Mouse (Mus musculus): Measurements from ENCODE around the gene Vac14. TPM values are rescaled to one million over a fixed set of nuclear protein-coding genes. Genes with fewer than 3 reads are reported as not detected.

Vac14 gene
- 21.8 and 23.6 TPM in 2 replicates for polyA plus RNA-seq (2015; fragmentation: Nextera tagmentation; extraction: Ambion mirVana)

DNA sequence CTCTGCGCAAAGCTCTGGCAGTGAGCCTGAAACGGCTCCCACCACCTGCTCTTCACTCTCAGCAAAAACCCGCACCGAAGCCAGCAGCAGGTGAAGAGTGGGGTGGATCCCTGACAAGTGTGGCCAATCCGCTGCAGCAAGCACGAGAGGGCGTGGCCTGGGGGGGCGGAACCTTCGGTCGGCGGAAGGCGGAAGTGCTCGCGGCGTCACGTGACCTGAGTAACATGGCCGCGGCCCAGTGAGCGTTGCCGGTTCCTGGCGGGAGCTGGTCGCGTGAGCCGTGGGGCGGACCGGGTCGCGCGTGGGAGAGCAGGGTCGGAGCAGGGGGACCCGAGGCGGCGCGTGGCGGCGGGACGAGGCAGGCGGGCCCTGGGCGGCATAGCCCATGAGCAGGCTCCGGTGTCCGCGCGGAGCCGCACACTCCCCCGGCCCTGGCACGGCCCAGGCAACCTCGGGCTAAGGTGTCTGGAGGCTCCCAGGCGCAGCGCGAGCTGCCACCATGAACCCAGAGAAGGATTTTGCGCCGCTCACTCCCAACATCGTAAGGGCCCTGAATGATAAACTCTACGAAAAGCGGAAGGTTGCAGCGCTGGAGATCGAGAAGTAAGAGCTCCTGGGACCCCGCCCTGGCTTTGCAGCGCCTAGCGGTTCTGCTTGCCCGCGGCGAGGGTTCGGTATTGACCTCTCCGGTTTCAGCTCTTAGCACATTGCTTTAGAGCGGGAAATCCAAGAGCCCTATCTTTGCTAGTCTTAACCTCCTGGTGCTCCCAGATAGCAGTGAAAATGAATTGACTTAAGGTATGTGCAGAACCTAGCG lies at the start of gene Vac14:
Vac14 (plus strand) TSS at position 195 of the 817 bp plus-strand sequence.
- Histone ChIP-seq H3K4me2 (replicated peaks) (peak within 1 kb of the TSS; percentile 97), H3K36me3 (no peaks in the 10 kb centered on the region), H3K4me3 (replicated peaks) (peak within 1 kb of the TSS; percentile 98), H3K27me3 (peaks cover 11% of the 10 kb centered on the region), H3K9ac (replicated peaks) (peak within 1 kb of the TSS; percentile 85), H3K27ac (peak within 1 kb of the TSS; percentile 73), H3K9me3 (no peaks in the 10 kb centered on the region), H3K4me1 (replicated peaks) (peaks cover 31% of the 10 kb centered on the region)
- under 1% methylated on average over 67 of the region's 67 CpGs for WGBS
- ATAC-seq: peak; percentile 98

DNA sequence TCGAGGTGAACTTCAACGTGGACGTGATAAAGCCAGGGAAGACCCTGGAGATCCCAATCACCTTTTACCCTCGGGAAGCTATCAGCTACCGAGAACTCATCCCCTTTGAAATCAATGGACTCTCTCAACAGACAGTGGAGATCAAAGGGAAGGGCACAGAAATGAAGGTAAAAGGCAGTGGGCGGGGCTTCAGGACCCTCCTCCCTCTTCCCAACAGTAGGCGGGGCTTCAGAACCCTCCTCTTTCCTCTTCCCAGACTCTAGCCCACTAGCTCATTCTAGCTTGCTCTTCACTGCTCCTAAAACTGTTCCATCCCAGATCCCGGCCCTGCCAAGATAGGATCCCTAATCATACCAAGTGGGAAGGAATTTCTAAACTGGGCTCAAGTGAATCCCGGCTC lies 25.7 kb upstream of the Vac14 start:
- Histone ChIP-seq H3K9me3 (no peaks in the 10 kb centered on the region), H3K36me3 (no peaks in the 10 kb centered on the region), H3K27ac (no peak overlapping the region), H3K4me3 (replicated peaks) (no peak overlapping the region), H3K4me1 (replicated peaks) (no peaks in the 10 kb centered on the region), H3K4me2 (replicated peaks) (no peak overlapping the region), H3K27me3 (no peaks in the 10 kb centered on the region), H3K9ac (replicated peaks) (no peak overlapping the region)
- no peak for ATAC-seq
- 83% methylated on average over 9 of the region's 9 CpGs for WGBS

DNA sequence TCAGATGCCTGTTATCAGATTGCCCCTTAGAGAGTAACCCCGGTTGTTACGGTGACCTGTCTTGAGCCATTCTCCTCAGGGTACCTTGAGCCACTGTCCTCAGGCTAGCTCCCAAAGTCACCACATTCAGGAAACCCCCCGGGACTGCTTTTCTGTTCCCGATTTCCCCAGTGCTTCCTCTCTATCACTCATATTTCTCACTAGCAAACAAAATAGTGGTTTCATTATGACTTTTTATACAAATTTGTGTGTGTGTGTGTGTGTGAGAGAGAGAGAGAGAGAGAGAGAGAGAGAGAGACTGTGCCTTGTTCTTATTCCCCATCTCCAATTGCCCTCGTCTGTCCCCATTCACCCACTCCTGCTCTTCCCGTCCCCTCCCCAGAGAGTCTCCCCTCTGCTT lies 24.2 kb upstream of the Vac14 start:
- no peaks in the 10 kb centered on the region for H3K9me3 ChIP-seq
- 81% methylated on average over 6 of the region's 6 CpGs for WGBS
- no peaks in the 10 kb centered on the region for H3K4me1 ChIP-seq (replicated peaks)
- no peak overlapping the region for H3K27ac ChIP-seq
- ATAC-seq: no peak
- no peak overlapping the region for H3K4me2 ChIP-seq (replicated peaks)
- H3K9ac ChIP-seq (replicated peaks): no peak overlapping the region
- H3K36me3 ChIP-seq: no peaks in the 10 kb centered on the region
- H3K27me3 ChIP-seq: no peaks in the 10 kb centered on the region
- no peak overlapping the region for H3K4me3 ChIP-seq (replicated peaks)

DNA sequence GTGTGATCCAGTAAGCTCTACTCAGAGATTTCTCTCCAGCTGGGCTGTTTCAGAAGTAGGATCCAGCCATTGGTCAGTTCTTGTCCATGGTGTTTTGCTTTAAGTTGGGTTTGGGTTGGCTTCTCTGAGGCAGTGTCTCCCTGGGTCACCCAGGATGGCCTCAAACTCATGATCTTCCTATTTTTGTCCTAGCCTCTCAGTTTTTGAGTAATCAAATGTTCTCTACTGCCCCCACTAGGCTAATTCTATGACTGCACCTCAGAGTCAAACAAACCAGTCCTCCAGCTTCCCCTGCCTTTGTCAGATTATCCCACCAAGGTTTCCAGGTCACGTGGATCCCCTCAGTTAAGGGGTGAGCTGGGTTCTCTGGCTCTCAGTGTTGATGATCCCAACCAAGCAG lies 13.8 kb upstream of the Vac14 start:
- WGBS: 0% methylated on average over 1 of the region's 1 CpGs
- Histone ChIP-seq H3K27ac (no peak overlapping the region), H3K4me1 (replicated peaks) (0 out of 2 replicates have a peak, but pooled peaks cover 3% of the 10 kb centered on the region), H3K4me2 (replicated peaks) (no peak overlapping the region), H3K4me3 (replicated peaks) (no peak overlapping the region), H3K27me3 (no peaks in the 10 kb centered on the region), H3K36me3 (no peaks in the 10 kb centered on the region), H3K9me3 (no peaks in the 10 kb centered on the region), H3K9ac (replicated peaks) (no peak overlapping the region)
- ATAC-seq: no peak

DNA sequence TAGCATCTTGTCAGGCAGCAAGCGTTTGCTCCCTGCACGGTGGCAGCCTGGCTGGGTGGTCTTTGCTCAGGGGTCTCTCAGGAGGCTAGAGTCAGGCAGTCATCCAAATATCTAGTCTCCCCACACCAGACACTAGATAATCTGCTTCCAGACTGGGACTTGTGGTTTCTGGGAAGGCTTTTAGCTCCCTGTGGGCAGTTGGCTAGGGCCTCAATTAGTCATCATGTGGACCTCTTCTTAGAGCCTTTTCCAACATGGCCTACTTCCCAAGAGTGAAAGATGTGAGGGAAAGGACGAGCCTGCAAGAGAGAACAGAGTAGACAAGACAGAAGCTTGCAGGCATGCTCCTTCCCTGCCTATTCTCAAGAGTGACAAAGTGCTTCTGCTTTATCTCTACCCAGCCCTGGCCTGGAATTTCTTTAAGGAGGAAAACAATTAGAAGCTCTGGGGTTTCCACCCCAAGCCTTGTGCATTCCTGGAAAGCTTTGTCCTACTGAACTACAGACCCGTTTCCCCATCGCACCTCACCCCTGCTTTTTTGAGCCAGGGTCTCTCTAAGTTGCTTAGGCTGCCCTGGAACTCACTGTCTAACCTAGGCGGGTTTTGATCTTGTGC lies 12.9 kb upstream of the Vac14 start:
- no peak for ATAC-seq
- no peak overlapping the region for H3K4me2 ChIP-seq (replicated peaks)
- no peaks in the 10 kb centered on the region for H3K36me3 ChIP-seq
- no peak overlapping the region for H3K27ac ChIP-seq
- WGBS: 51% methylated on average over 6 of the region's 6 CpGs
- no peak overlapping the region for H3K4me3 ChIP-seq (replicated peaks)
- no peak overlapping the region for H3K9ac ChIP-seq (replicated peaks)
- H3K27me3 ChIP-seq: no peaks in the 10 kb centered on the region
- no peaks in the 10 kb centered on the region for H3K9me3 ChIP-seq
- H3K4me1 ChIP-seq (replicated peaks): 0 out of 2 replicates have a peak, but pooled peaks cover 3% of the 10 kb centered on the region

DNA sequence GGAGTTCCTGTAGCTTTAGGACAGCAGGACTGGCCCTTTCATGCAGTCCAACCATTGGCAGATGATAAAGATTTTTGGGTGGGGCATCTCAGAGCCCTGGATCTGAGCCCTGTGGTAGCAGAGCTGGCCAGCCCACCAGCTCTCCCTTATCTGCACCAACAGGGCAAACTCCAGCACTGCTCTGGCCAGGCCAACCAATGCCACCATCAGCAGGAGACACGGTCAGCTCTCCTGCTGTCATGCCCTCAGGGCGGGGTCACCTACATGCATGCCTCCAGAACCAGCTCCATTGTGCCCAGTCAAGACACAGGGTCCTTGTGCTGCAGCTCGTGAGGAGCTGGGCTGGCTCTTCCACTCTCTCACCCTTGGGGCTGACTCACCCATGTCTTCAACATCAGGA lies 2.7 kb upstream of the Vac14 start:
- Histone ChIP-seq H3K4me3 (replicated peaks) (no peak overlapping the region), H3K36me3 (no peaks in the 10 kb centered on the region), H3K27me3 (peaks cover 15% of the 10 kb centered on the region), H3K4me1 (replicated peaks) (peaks cover 24% of the 10 kb centered on the region), H3K27ac (no peak overlapping the region), H3K9ac (replicated peaks) (no peak overlapping the region), H3K4me2 (replicated peaks) (no peak overlapping the region), H3K9me3 (no peaks in the 10 kb centered on the region)
- ATAC-seq: no peak
- 80% methylated on average over 3 of the region's 3 CpGs for WGBS

DNA sequence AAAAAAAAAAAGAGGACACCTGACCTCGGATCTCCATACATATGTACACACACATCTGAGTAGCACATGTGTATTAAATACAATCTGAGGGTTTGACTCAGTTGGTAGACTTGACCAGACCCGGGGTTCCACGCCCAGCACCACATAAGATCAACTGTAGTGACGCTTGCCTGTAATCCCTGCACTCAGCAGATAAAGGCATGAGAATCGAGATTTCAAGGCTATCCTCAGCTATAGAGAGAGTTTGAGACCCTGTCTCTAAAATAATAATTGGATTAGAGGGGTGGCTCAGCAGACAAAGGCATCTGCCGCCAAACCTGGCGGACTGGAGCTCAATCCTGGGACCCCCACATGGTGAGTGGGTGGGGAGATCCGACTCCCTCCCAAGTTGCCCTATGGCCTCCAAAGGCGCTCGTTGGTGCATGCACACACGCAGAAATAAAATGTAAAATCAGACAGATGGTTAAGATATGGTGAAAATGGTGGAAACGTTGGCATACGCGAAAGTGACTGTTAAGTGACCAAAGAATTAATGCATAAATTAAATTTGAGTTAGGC lies 505 bp upstream of the Vac14 start:
- peak; percentile 48 for ATAC-seq
- Histone ChIP-seq H3K27ac (peak overlapping the region; percentile 73), H3K4me1 (replicated peaks) (peaks cover 31% of the 10 kb centered on the region), H3K36me3 (no peaks in the 10 kb centered on the region), H3K9me3 (no peaks in the 10 kb centered on the region), H3K4me3 (replicated peaks) (peak overlapping the region; percentile 98), H3K9ac (replicated peaks) (peak overlapping the region; percentile 58), H3K4me2 (replicated peaks) (peak overlapping the region; percentile 97), H3K27me3 (peaks cover 11% of the 10 kb centered on the region)
- 19% methylated on average over 14 of the region's 14 CpGs for WGBS

DNA sequence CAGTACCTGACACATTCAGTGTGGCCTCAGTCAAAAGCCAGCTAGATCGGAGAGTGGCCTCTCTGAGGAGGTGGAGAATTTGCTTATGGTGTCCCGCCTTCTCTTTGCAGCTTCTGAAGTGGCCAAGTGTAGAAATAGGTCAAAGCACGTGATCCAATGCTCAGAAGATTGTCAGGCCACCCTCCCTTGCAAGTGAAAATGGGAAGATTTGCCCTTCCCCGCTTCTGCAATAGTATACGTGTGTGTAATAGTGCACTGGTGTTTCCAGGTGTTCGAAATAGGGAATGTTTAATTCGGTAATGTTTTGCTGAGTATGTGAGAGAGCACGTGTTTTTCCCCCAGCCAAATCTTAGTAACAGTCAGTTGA lies 806 bp downstream of the Vac14 start:
- Histone ChIP-seq H3K36me3 (no peaks in the 10 kb centered on the region), H3K9me3 (no peaks in the 10 kb centered on the region), H3K4me1 (replicated peaks) (peaks cover 31% of the 10 kb centered on the region), H3K4me3 (replicated peaks) (peak overlapping the region; percentile 98), H3K9ac (replicated peaks) (peak overlapping the region; percentile 85), H3K4me2 (replicated peaks) (peak overlapping the region; percentile 97), H3K27ac (no peak overlapping the region), H3K27me3 (peaks cover 11% of the 10 kb centered on the region)
- 32% methylated on average over 8 of the region's 8 CpGs for WGBS
- ATAC-seq: 0 out of 2 replicates have a peak, but pooled peaks have one; percentile 3

DNA sequence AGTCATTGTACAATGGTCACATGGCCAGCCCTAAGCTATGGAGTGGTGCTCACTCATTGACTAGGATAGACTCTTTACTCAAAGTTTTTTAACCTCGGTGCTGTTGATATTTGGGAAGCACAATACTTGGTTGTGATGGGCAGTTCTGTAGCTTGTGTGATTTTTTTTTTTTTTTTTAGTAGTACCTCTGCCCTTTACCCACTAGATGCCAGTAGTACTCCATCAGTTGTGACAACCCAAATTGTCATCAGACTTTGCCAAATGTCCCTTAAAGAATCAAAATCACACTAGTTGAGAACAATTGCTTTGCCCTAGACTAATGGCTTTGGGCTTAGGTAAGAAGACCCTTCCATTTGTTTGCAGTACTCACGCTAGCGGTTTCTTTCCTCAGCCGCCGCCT lies 1.5 kb downstream of the Vac14 start:
- peaks cover 31% of the 10 kb centered on the region for H3K4me1 ChIP-seq (replicated peaks)
- H3K9me3 ChIP-seq: no peaks in the 10 kb centered on the region
- 95% methylated on average over 5 of the region's 5 CpGs for WGBS
- H3K36me3 ChIP-seq: no peaks in the 10 kb centered on the region
- peaks cover 11% of the 10 kb centered on the region for H3K27me3 ChIP-seq
- H3K27ac ChIP-seq: no peak overlapping the region
- H3K9ac ChIP-seq (replicated peaks): no peak overlapping the region
- ATAC-seq: no peak
- peak overlapping the region; percentile 97 for H3K4me2 ChIP-seq (replicated peaks)
- H3K4me3 ChIP-seq (replicated peaks): peak overlapping the region; percentile 98

DNA sequence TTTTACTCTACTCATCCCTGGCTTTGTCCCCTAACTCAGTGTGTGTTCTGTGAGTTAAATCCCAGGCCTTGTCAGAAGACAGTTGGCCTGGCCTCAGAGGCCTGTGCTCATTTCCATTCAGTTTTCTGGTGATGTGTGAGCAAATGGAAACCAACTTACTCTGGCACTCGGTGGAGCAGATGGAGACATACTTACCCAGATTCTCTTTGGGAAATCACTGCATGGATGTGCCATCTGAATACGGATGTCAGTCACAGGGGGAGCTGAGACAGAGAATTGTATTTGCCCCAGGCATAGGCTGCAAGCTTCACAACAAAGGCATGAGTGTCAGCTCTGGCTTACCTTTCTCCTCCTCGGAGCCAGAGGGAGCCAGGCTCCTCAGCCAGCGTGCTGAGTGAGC lies 8.0 kb downstream of the Vac14 start:
- no peak for ATAC-seq
- peaks cover 9% of the 10 kb centered on the region for H3K4me1 ChIP-seq (replicated peaks)
- H3K4me3 ChIP-seq (replicated peaks): no peak overlapping the region
- H3K27me3 ChIP-seq: no peaks in the 10 kb centered on the region
- no peaks in the 10 kb centered on the region for H3K36me3 ChIP-seq
- no peak overlapping the region; the same call in 1 of the 2 replicates for H3K9ac ChIP-seq (replicated peaks)
- 71% methylated on average over 4 of the region's 4 CpGs for WGBS
- no peaks in the 10 kb centered on the region for H3K9me3 ChIP-seq
- no peak overlapping the region for H3K27ac ChIP-seq
- no peak overlapping the region for H3K4me2 ChIP-seq (replicated peaks)

DNA sequence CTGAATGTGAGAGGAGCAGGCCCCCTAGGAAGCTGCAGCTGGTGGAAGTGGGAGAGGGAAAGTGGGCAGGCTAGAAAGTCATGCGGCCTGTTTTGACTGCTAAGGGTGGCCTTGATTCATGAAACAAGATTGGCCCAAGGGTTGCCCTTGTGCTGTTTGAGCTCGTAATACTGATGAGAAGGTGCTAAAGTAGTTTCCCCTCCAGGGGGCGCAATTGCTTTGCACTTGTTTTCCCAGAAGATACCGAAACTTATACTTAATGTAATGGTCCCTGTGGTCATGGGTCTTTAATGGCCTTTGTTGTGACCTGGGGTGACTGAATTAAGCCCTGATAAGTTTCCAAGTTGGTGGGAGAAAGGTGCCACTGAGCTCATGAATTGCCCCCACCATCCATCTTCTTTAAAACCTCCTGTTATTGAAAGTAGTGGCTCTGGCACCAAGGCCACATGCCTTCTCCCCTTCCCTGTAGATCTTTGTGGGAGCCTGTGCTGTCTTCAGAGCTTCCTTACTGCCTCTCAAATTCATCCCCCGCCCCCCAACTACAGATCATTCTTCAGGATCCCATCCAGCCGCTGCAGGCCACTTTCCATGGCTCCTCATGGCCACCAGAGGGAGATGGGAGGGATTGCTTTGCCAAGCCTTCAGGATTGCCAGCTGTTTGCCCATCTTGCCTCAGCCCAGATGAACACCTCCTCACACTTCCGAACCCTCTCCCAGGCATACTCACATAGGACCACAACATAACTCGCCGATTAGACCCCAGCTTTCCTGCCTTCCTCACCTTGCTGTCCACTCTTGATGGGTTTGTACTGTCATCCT lies 11.1 kb downstream of the Vac14 start:
- peaks cover 26% of the 10 kb centered on the region for H3K36me3 ChIP-seq
- H3K27ac ChIP-seq: no peak overlapping the region
- no peaks in the 10 kb centered on the region for H3K9me3 ChIP-seq
- H3K27me3 ChIP-seq: no peaks in the 10 kb centered on the region
- H3K4me3 ChIP-seq (replicated peaks): no peak overlapping the region
- 73% methylated on average over 9 of the region's 9 CpGs for whole genome bisulfite sequencing
- H3K4me1 ChIP-seq (replicated peaks): peaks cover 9% of the 10 kb centered on the region; the same call in 1 of the 2 replicates
- no peak overlapping the region for H3K9ac ChIP-seq (replicated peaks)
- ATAC-seq: no peak
- H3K4me2 ChIP-seq (replicated peaks): no peak overlapping the region

All from midbrain, embryonic 13.5 days (tissue).